ENCODE assay signal across 18 mouse cellular contexts in genomic region chr2:47888166-47888565, GRCm38 (mm10).
"Had no signal": no experiment of that assay in that cellular context is flagged by ENCODE, and none has a peak within 500 bp of the region (broad histone marks: within the 10 kb centered on the region; RNA-seq: fewer than 3 reads in every experiment).

No protein-coding gene starts in this region.

- H3K4me3 ChIP-seq: liver, embryonic 13.5 days; liver, embryonic 15.5 days; lung, embryonic 15.5 days; megakaryocyte, embryonic 14.5 days; midbrain, embryonic 13.5 days; neural tube, embryonic 12.5 days; stomach, embryonic 15.5 days had no signal

- ATAC-seq: liver, postnatal 0 days; lung, postnatal 0 days; midbrain, embryonic 13.5 days had no signal

- H3K27ac ChIP-seq: liver, embryonic 13.5 days; liver, embryonic 15.5 days; lung, embryonic 15.5 days; macrophage; midbrain, embryonic 13.5 days; neural tube, embryonic 12.5 days; stomach, embryonic 15.5 days; stomach, postnatal 0 days had no signal

- H3K4me1 ChIP-seq: liver, embryonic 13.5 days; liver, embryonic 15.5 days; lung, embryonic 15.5 days; megakaryocyte, embryonic 14.5 days; midbrain, embryonic 13.5 days; neural tube, embryonic 12.5 days; stomach, embryonic 15.5 days had no signal

- H3K36me3 ChIP-seq: liver, embryonic 13.5 days; liver, embryonic 15.5 days; lung, embryonic 15.5 days; midbrain, embryonic 13.5 days; neural tube, embryonic 12.5 days; stomach, embryonic 15.5 days had no signal

- H3K9ac ChIP-seq: liver, embryonic 13.5 days; liver, embryonic 15.5 days; liver, postnatal 0 days; lung, embryonic 15.5 days; midbrain, embryonic 13.5 days; neural tube, embryonic 12.5 days; stomach, embryonic 15.5 days had no signal

- H3K27me3 ChIP-seq: liver, embryonic 13.5 days; liver, embryonic 15.5 days; lung, embryonic 15.5 days; megakaryocyte, embryonic 14.5 days; midbrain, embryonic 13.5 days; neural tube, embryonic 12.5 days; stomach, embryonic 15.5 days had no signal

- DNase-seq: liver, embryonic 13.5 days; liver, postnatal 0 days; lung, adult 2 months; lung, postnatal 14 days; lung, postnatal 36 days; right cerebral cortex, postnatal 14 days; thymus, adult 2 months; thymus, postnatal 25 days; thymus, postnatal 4 days had no signal

- H3K4me2 ChIP-seq: liver, embryonic 13.5 days; liver, embryonic 15.5 days; lung, embryonic 15.5 days; midbrain, embryonic 13.5 days; neural tube, embryonic 12.5 days; stomach, embryonic 15.5 days had no signal

- H3K9me3 ChIP-seq: liver, embryonic 13.5 days; liver, embryonic 15.5 days; lung, embryonic 15.5 days; midbrain, embryonic 13.5 days; neural tube, embryonic 12.5 days; stomach, embryonic 15.5 days had no signal
